Mouse (Mus musculus): ENCODE results near the gene 4930402H24Rik. TPM values are rescaled to one million over a fixed set of nuclear protein-coding genes. Genes with fewer than 3 reads are reported as not detected.

4930402H24Rik gene
- polyA plus RNA-seq, 1 experiment from 2014 or later, result 11.2 TPM

DNA sequence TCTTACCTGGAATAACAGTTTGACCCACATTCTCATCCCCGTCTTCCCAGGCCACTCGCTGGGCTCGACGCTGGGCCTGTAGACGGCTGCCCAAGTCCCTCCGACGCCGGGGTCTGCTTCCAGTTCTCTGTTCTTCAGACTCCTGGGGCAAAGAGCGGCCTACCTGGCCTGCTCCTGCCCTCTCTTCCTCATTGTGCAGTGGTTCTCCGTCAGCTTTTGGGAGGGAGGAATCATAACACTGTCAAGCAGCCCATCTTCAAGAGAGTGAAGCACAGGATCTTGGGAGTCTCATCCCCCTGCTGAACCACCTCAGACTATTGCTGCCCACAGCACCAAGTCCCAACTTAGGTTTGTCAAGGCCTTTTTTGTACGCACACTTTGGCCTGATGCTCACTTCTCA, 242.9 kb downstream of the 4930402H24Rik start:
- Histone ChIP-seq H3K4me2 (replicated peaks; ENCODE audit: low read depth) (peak overlapping the region; percentile 70), H3K9ac (ENCODE audit: low read length) (peak overlapping the region; percentile 74), H3K27ac (replicated peaks) (no peak overlapping the region), H3K36me3 (ENCODE audit: control insufficient read depth, insufficient read depth, low read length) (peaks cover 17% of the 10 kb centered on the region), H3K9me3 (ENCODE audit: control insufficient read depth, low read length) (no peaks in the 10 kb centered on the region), H3K4me3 (ENCODE audit: low read depth, low read length) (0 out of 2 replicates have a peak overlapping the region, but pooled peaks have one; percentile 54), H3K27me3 (ENCODE audit: control insufficient read depth, insufficient read depth, low read length) (no peaks in the 10 kb centered on the region), H3K4me1 (replicated peaks; ENCODE audit: control insufficient read depth, insufficient read depth) (peaks cover 7% of the 10 kb centered on the region; the same call in 1 of the 2 replicates)
- ATAC-seq (ENCODE audit: low FRiP score, low TSS enrichment) (no peak), DNase-seq (ENCODE audit: low spot score) (no peak)
- WGBS, result 88% methylated on average over 11 of the region's 11 CpGs
- TF ChIP-seq EP300 (optimal IDR thresholded peaks at IDR 0.05) (no peak), CTCF (IDR thresholded peaks at IDR 0.05; ENCODE audit: low read depth) (no peak)

GRCm38 (mm10) chr2:130658530-130658929, 247.7 kb downstream of the 4930402H24Rik start:
- H3K36me3 ChIP-seq (ENCODE audit: control insufficient read depth, insufficient read depth, low read length), result peaks cover 31% of the 10 kb centered on the region
- H3K27me3 ChIP-seq (ENCODE audit: control insufficient read depth, insufficient read depth, low read length), result no peaks in the 10 kb centered on the region
- 95% methylated on average over 10 of the region's 10 CpGs for WGBS

GRCm38 (mm10) chr2:130657541-130657940, 248.7 kb downstream of the 4930402H24Rik start:
- no peak for ATAC-seq (ENCODE audit: low FRiP score, low TSS enrichment)
- TF ChIP-seq EP300 (optimal IDR thresholded peaks at IDR 0.05) (no peak), CTCF (IDR thresholded peaks at IDR 0.05; ENCODE audit: low read depth) (no peak)
- H3K4me1 ChIP-seq (replicated peaks; ENCODE audit: control insufficient read depth, insufficient read depth), result no peaks in the 10 kb centered on the region

More at GRCm38 (mm10) chr2:130658530-130658929, 247.7 kb downstream of the 4930402H24Rik start:
- Histone ChIP-seq H3K9ac (ENCODE audit: low read length) (no peak overlapping the region), H3K4me1 (replicated peaks; ENCODE audit: control insufficient read depth, insufficient read depth) (peaks cover 2% of the 10 kb centered on the region; the same call in 1 of the 2 replicates), H3K9me3 (ENCODE audit: control insufficient read depth, low read length) (no peaks in the 10 kb centered on the region), H3K4me2 (replicated peaks; ENCODE audit: low read depth) (no peak overlapping the region), H3K4me3 (ENCODE audit: low read depth, low read length) (no peak overlapping the region), H3K27ac (replicated peaks) (no peak overlapping the region)
- TF ChIP-seq CTCF (IDR thresholded peaks at IDR 0.05; ENCODE audit: low read depth) (no peak), EP300 (optimal IDR thresholded peaks at IDR 0.05) (no peak)
- no peak for DNase-seq (ENCODE audit: low spot score)
- ATAC-seq (ENCODE audit: low FRiP score, low TSS enrichment), result no peak

GRCm38 (mm10) chr2:130656536-130656935, 249.7 kb downstream of the 4930402H24Rik start:
- Histone ChIP-seq H3K36me3 (ENCODE audit: control insufficient read depth, insufficient read depth, low read length) (peaks cover 31% of the 10 kb centered on the region), H3K4me3 (ENCODE audit: low read depth, low read length) (no peak overlapping the region), H3K27me3 (ENCODE audit: control insufficient read depth, insufficient read depth, low read length) (no peaks in the 10 kb centered on the region), H3K4me1 (replicated peaks; ENCODE audit: control insufficient read depth, insufficient read depth) (no peaks in the 10 kb centered on the region), H3K4me2 (replicated peaks; ENCODE audit: low read depth) (no peak overlapping the region), H3K27ac (replicated peaks) (no peak overlapping the region), H3K9ac (ENCODE audit: low read length) (no peak overlapping the region), H3K9me3 (ENCODE audit: control insufficient read depth, low read length) (no peaks in the 10 kb centered on the region)
- TF ChIP-seq CTCF (IDR thresholded peaks at IDR 0.05; ENCODE audit: low read depth) (no peak), EP300 (optimal IDR thresholded peaks at IDR 0.05) (no peak)
- no peak for DNase-seq (ENCODE audit: low spot score)
- WGBS, result 89% methylated on average over 9 of the region's 9 CpGs
- ATAC-seq (ENCODE audit: low FRiP score, low TSS enrichment), result no peak

More at GRCm38 (mm10) chr2:130657541-130657940, 248.7 kb downstream of the 4930402H24Rik start:
- H3K27ac ChIP-seq (replicated peaks), result no peak overlapping the region
- H3K36me3 ChIP-seq (ENCODE audit: control insufficient read depth, insufficient read depth, low read length), result peaks cover 32% of the 10 kb centered on the region
- no peaks in the 10 kb centered on the region for H3K9me3 ChIP-seq (ENCODE audit: control insufficient read depth, low read length)
- no peak overlapping the region for H3K4me3 ChIP-seq (ENCODE audit: low read depth, low read length)
- no peak overlapping the region for H3K4me2 ChIP-seq (replicated peaks; ENCODE audit: low read depth)
- 82% methylated on average over 6 of the region's 6 CpGs for WGBS
- no peak for DNase-seq (ENCODE audit: low spot score)
- H3K9ac ChIP-seq (ENCODE audit: low read length), result no peak overlapping the region
- no peaks in the 10 kb centered on the region for H3K27me3 ChIP-seq (ENCODE audit: control insufficient read depth, insufficient read depth, low read length)

Other genes starting within 250 kb of the 4930402H24Rik start
- gene Ddrgk1, start 241.7 kb downstream of the 4930402H24Rik start, polyA plus RNA-seq (2015; fragmentation: Nextera tagmentation; extraction: Ambion mirVana), result 84.3 and 85.0 TPM in 2 replicates
- 56.2 and 58.6 TPM in 2 replicates for gene Itpa, start 238.8 kb downstream of the 4930402H24Rik start, polyA plus RNA-seq (2015; fragmentation: Nextera tagmentation; extraction: Ambion mirVana)
- gene Slc4a11, start 208.9 kb downstream of the 4930402H24Rik start, polyA plus RNA-seq (2015; fragmentation: Nextera tagmentation; extraction: Ambion mirVana), result 0.27 and 0.29 TPM in 2 replicates
- gene Atrn, start 89 bp upstream of the 4930402H24Rik start, polyA plus RNA-seq (2015; fragmentation: Nextera tagmentation; extraction: Ambion mirVana), result 3.7 and 3.8 TPM in 2 replicates
- 10.1 and 10.3 TPM in 2 replicates for gene Gfra4, start 136.7 kb upstream of the 4930402H24Rik start, polyA plus RNA-seq (2015; fragmentation: Nextera tagmentation; extraction: Ambion mirVana)
- 8.2 and 8.7 TPM in 2 replicates for gene Adam33, start 157.4 kb upstream of the 4930402H24Rik start, polyA plus RNA-seq (2015; fragmentation: Nextera tagmentation; extraction: Ambion mirVana)
- 0.34 and 0.38 TPM in 2 replicates for gene Siglec1, start 180.4 kb upstream of the 4930402H24Rik start, polyA plus RNA-seq (2015; fragmentation: Nextera tagmentation; extraction: Ambion mirVana)
- 4.2 TPM in 2 replicates for gene Hspa12b, start 220.9 kb upstream of the 4930402H24Rik start, polyA plus RNA-seq (2015; fragmentation: Nextera tagmentation; extraction: Ambion mirVana)
- not detected in 2 replicates for gene Gm11037, start 227.1 kb upstream of the 4930402H24Rik start, polyA plus RNA-seq (2015; fragmentation: Nextera tagmentation; extraction: Ambion mirVana)

Data from stomach, postnatal 0 days (tissue).